Mouse (Mus musculus) embryo, embryonic 11.5 days (tissue): ENCODE results near the gene Cadm1.

Source experiments
- DNase-seq: peaks from one replicate; pipeline ENCODE4 v3.0.0-alpha.2; 2012; ENCODE audit warnings: low read depth, low spot score

The Cadm1 gene

DNA sequence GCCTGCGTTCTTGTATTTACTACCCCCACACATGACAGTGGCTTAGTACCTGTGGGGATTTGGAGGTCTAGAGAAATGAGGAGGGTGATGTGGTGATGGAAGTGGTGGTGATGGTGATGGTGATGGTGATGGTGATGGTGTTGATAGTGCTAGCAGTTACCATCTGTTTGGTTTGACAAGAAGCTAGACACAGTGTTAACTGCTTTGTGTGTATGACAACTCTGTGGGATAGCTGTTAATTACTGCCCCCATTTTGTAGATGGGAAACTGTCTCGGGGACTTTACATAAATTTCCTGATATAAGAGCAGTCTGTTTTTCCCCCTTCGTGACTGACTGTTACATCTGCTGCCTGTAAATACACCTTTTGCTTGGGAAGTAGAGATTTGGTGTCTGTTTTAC lies 256.7 kb downstream of the Cadm1 start:
- DNase-seq = no peak

DNA sequence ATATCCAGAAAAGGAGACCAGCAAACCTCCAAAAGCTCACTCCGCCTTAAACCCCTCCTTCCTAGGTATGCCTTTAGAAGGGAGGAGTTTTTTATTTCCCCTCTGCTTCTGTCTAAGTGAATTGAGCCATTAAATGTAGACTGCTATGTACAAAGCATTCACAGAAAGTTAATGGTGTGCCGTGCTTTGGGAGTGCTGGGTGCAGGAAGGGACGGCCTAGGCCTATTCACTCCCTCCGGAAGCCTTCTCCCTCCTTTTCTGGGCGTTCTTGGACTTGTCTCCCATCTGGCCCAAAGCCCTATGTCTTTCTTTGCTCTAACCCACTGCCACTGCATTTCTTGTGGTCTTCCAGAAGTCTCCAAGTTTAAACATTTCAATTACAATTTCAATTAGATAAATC lies 268.5 kb downstream of the Cadm1 start:
- no peak for DNase-seq

DNA sequence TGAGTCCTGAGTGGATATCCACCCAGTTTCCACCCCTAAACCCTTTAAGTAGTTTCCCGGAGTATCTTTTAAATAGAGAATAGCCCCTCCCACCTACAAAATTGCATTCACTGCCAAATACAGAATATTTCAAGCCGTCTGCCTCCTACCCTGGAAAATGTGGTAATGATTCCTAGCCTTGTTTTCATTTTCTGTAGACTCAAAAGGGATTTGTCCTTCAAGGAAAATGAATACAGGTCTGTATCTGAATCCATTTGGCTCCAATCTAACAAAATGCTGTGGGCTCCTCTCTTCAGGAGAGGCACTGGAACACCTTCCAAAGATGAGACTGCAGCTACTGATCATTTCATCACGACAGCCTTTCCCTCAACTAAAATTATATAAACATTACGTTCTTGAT lies 271.3 kb downstream of the Cadm1 start:
- DNase-seq = no peak

DNA sequence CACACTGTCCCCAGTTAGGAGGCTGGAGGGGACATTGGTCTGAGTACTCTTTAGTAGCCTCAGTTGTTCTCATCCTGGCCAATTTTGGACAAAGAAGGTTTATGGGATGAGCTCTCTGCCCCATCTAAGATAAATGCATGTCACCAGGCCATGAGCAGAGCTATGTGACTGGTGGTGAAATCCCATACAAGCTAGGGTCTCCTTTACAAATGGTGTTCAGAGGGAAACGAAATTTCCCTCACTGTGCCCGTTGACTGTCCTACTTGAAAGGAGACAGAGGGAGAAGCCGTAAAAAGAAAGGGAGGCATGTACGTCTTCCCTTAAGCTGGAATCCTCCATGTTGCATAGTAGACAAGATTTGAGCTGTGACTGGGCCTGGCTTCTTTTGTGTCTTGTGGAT lies 272.6 kb downstream of the Cadm1 start:
- no peak for DNase-seq

DNA sequence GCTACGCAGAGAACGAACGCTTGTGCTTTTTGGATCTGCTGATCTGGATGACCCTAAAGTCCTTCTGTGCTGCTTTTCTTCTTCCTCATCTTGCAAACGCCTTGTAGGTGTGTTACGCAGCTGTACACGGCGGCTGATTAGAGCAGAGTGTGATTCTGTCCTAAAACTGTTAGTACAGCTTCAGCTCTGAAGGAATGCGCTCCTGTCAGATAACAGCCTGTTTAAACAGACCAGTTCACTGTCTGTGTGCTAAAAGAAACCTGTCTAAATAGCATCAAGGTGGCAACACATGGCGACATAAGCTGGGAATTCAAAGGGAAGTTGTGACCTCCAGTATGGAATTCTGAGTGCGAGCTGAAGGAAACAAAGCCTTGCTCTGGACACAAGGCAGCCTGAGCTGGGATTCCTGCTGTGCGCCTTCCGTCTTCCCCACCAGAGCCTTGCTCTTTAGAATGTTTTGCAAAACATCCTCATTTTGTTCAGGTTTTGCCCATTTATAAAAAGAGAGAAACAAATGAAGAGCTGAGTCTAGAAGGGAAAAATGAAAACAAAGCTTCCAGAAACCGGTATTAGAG lies 273.6 kb downstream of the Cadm1 start:
- no peak for DNase-seq

DNA sequence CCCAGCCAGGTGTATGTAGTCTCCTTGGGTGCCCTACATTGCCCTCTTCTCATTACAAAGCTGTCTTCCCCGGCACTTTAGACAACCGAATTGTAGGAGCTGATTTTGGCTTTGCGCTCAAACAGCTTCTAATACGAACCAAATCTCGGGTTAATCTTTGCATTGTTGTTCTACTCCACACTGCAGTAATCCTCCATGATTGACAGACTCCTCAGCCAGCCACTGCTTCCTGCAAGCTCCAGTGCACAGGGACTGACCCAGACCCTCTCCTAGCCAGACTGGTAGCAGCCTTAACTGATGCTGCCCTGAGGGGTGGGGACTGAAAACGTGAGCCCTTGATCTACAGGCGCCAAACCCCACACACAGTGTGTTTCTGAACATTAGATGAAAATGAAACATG lies 275.7 kb downstream of the Cadm1 start:
- no peak for DNase-seq

DNA sequence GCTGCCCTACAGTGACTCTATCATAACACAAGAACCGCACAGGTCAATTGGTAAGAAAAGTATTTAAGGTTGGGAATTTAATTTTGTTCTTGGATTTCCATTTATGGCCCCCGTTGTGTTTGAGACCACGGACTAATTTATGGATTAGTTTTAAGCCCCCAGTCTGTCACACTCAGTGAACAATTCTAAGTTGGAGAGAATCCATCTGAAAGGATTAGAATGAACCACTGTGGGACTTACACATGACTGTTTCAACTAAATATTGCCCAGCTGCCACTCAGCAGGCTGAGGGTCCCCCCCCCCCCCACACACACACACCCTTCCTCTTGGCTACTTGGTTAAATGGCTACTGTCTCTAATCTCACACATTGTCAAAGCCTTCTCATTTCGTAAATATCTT lies 295.7 kb downstream of the Cadm1 start:
- no peak for DNase-seq

DNA sequence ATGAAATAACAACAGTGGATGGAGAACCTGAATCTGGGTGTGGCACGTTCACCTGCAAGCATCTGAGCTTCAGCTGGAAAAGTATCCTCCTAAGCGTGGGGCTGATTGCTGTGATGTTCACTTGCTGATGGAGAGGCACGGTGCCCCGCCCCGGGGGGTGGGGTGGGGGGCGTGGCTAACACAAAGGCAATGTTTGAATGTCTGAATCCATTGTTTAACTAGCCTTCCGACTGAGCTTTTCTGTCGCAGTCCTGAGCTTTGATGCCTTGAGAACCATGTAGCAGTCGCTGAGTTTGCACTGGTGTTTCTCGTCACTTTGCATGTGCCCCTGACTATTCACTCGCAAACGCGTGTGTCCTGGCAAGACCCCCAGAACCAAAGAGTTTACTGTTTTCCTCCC lies 298.8 kb downstream of the Cadm1 start:
- no peak for DNase-seq

DNA sequence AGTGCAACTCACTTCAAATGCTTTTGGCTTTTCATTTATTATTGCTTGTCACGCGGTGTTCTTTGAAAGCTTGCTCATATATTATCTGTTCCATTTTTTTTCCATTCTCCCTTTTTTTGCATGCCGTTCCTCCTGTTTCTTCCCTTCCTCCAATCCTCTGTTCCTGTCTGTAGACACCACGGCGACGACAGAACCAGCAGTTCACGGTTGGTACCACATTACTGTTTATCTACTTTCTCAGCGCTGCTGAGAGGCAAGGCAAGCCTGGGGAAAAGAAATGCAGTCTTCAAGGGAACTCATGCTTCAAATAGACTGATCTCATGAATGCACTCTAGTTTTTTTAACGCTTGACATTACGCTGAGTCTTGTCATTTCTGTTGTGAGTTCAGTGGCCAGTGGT lies 299.2 kb downstream of the Cadm1 start:
- DNase-seq = no peak

DNA sequence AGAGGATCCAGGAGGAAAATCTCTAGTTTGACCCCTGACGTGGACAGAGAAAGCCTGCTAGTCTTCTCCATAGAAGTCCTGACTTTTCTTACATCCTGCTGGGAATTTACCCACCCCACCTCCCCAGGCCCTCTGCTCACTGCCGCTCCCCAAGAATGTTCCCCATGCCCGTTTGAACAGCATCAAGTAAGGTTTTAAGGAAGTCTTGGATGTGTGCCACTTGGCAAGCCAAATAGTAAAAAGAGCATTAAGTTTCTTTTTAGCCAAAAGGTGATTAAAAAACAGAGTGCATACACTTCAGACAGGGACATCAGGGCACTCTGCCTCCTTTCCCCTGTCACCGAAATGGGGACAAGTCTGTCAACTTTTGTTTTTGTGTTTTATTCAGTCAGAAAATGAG lies 299.9 kb downstream of the Cadm1 start:
- no peak for DNase-seq

DNA sequence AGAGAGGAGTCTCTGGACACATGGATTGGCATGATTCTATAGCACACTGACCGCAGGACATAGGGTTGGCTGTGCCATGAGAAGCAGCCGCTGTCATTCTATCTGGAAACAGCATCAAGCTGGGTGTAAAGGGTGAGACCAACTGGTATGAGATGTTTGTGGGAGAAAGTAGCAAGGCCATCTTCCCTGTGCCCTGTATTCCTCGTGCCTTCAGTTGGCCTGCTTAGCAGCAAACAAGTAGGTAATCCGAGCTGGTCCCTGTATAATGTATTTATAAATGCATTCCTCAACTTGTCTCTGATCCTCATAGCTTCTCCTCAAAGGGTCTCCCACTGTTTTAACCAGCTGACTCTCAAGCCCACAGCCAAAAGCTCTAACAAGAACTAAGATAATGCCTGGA lies 301.4 kb downstream of the Cadm1 start:
- DNase-seq = no peak

DNA sequence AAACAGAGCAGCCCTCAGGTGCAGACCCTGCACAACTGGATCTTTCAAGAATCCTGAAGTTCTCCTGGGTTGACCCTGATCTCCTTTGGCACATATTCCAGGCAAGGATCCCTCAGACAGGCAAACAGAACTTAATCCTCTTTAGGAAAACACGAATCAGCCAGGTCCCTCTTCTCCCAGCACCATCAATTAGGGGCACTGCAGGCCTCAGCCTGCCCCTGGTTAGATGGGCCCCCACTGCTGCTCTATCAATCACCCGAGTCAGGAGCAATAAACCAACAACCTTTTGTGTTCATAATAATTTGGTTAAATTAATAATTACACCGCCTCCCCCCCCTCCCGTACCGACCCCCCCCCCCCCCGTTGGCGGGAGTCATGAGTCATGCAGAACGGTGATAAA lies 308.2 kb downstream of the Cadm1 start:
- no peak for DNase-seq

DNA sequence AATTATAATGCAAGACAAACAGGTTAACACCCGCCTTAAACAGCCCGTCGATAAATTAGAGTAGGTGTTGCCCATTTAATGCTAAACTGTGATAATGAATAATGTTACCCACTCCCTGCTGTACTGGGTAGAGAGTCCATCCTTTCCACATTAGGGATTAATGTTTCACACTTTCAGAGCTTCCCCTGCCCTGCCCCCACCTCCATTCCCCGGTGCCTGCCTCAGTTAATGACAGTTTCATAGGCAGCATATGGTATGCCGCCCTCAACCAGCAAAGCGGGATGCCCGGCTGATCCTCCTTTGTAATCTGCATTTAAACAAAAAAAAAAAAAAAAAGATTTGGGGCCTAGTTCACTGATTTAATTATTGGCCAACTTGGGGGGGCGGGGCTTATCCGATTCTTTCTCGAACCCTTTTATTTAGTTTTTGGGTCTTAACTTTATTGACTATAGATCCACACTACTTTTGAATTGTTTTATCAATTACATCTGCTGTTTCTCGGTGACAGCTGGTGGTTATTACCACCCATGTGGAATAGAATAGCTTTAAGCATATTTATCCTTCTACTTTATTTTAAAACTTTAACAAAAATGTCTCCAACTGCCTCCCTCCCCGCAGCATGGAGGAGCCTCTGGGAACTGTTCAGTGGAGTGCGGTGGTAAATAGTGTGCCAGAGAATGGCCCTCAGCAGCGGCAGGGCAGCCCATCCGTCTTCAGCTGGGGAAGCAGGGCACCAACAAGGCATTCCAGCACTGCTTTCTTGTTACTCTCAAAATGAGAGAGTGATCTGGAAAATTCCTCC lies 309.1 kb downstream of the Cadm1 start:
- DNase-seq = no peak

DNA sequence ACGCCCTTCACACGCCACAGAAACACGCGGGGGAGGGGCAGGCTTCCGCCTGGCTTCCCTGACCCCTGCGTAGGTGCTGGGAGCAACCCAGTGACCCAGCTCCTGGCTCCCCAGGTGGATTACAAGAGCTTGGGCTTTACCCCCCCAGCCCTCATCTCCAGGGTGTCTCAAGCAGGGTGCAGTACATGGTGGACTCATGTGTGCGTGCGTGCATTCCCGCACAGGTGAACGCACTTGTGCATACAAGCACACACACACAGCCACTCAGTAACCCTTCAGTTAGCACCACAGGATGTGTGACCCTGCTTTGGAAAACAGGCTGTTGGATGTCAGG lies 309.7 kb downstream of the Cadm1 start:
- DNase-seq = no peak

DNA sequence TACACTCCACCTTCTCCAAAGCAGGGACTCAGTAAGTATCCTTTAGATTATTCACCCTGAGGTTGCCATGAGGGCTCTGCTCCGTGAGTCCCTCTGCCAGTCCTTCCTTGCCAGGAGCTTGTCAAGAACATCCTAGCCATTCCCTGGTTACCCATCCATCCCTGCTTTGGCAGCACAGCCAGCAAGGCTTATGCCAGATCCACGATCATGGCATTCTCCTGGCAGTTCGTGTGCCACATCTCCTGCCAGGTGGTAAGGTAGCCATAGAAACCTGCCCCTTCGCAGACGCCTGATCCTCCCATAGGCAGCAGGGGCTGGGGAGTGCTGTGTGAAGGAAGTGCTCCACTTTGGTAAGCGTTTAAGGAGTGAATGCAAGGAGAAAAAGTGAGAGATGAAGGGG lies 313.4 kb downstream of the Cadm1 start:
- DNase-seq = no peak

DNA sequence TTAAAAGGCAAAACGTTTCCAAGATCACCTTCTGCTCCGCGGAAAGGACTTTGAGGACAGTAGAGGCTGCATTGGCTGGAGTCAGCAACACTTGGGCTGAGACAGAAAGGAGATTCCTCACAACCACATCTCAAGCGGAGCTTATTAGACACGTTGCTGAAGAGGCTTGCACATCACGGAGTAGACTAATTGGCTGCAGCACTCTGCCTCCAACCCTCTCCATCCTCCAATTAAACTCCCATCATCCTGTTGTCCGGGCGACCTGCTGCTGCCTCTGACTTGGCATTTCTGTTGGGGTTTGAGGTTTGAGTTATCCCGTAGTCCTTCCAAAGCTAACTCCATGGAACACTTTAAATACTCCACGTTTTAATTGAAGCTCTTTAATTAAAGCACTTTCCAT lies 316.3 kb downstream of the Cadm1 start:
- no peak for DNase-seq

DNA sequence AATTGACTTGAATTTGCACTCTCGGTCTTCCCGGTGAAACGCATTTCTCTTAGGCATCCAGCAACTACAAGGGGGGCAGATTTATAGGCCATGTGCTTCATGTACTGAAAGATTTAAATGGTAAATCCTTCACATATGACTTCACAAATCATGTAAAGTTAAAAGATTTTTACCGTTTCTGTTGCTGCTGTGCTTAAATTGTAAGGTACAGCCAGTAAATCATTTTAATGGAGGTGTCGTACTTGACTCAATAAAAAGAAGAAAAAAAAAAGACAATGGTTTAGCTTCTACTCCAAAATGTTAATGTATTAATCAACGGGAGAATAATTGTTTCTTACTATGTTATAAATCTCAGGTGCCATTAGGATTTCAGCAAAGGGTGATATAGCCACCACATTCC lies 317.0 kb downstream of the Cadm1 start:
- no peak for DNase-seq

DNA sequence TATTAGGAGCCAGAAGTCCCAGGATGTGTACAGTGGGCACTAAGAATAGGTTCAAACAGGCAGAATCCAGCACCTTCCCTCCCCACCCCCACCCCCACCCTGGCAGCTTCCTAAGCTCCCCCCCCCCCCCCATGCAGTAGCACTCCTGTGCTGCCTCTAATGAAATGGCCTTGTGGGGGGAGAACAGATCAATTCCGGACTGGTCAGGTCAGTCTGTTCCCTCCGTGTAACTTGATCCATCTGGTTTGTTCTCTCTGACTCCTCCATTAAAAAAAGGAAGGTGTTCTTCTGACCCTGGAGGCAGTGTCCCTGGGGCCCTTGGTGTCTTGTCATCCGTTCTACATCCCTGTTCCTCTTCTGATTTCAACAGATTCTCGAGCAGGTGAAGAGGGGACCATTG lies 317.8 kb downstream of the Cadm1 start:
- DNase-seq = no peak

DNA sequence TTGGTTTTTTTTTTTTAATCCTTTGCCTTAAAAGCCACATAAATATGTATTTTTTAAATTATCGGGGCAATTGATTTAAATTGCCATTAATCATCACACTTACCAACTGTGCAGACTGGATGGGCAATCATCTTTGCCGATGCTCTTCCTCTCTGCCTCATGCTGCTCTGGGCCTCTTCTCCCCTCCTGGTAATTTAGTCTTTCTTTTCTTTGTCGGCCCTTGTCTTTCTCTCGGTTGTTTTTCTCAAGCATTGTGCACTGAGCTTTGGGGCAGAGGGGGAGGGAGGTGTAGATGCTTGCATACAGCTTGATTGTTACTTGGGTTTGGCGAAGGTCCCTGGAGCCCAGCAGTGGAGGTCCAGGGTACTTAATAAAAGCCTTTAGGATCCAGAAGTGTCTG lies 318.8 kb downstream of the Cadm1 start:
- no peak for DNase-seq

DNA sequence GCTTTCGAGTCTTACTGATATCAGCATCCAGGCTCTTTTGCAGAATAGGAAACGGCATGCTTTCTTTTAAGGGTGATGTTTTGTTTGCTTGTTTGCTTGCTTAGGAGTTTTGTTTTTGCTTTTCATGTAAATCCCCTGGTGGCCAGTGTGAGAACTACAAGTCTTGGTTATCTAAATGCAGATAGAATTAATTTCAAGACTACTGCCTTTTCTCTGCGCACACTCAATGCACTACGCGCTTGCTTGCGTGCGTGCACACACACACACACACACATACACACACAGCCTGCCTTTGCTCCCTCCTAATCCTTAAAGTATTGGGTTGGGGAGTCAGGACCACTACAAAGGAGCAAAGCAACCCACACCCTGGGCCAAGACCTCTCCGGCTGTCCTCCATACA lies 326.3 kb downstream of the Cadm1 start:
- DNase-seq = no peak

DNA sequence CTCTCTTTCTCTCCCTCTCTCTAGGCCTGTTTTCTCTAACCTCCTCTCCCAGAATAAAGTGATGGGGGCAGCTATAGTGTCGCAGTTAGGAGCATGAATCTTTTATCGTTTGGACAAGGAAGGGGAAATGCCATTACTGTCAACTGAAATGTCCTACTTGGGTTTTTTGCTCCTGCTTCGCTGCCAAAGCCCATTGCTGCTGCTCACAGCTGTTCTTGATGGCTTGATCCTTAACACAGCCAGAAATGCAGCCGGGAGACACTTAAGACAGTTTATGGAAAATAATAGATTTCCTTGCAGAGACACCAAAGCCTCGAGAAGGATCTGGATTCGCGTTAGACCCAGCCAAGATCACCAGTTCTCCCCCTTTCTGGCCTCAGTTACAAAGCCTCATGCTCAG lies 327.3 kb downstream of the Cadm1 start:
- no peak for DNase-seq

DNA sequence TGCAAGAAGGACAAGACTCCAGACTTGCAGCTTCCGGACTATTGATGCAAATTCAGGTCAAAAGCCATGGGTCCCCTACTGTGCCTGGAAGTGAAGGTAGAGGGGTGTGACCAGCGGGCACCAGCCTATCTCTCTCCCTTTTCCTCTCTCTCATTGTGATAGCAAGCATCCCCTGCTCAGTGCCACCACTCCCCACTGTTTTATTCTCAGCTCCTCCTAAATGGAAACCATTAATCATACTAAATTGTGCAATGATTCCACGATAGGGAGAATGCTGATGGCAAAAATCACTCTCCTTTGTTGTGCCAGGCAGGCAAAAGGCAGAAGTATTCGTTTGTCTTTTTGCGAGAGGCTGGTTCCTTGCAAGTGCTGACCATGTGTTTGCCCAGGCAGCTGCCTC lies 328.2 kb downstream of the Cadm1 start:
- DNase-seq = no peak

DNA sequence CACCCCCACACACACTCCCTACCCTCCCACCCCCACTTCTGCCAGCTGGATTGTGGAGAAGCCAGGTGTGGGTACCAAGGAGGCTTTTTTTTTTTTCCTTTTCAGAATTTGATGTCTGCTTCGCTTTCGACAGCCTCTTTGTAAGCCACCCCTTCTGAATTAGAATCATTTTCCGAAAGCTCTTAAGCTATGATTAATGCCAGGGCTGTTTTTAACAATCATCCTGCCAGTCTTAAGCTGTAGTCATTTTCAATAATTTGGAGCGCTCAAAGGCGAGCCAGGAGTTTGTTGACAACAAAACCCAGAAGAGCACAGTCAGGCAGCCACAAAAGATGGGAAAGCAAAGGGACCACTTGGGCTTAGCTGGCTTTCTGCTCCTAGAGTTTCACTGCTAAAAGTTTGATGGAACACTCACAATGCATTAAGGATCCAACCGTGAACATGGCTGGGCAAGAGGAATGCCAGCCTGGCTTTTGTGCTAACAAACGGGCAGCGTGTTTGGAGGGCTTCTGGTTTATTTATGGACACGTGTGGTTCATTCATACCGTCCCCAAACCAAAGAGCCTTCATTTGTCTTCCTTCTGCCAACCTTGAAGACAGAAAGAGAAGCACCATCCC lies 328.9 kb downstream of the Cadm1 start:
- DNase-seq = no peak

DNA sequence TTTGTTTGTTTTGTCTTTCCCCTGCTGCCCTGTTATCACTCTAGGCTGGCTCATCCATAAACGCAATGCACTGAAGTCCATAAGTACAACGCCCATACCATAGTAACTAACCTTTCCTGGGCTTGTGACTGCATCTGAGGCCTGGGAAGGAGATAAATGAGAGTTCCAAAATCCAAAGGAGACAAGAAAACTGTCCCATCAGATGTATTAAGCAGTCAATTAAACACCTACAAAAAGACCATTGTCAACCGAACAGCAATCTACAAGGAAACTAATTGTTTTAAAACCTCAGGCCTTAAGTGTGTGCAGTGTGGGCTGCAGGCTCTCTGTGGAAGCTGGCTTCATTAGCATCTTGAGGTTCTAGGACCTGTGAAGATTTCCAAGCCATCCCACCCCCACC lies 331.0 kb downstream of the Cadm1 start:
- DNase-seq = no peak
